Mouse (Mus musculus) hindbrain, embryonic 15.5 days (tissue): Measurements from ENCODE around the gene Tmem131l. TPM values are rescaled to one million over a fixed set of nuclear protein-coding genes. Genes with fewer than 3 reads are reported as not detected.
A peak's percentile ranks its signal among the peaks of the same experiment; 100 is the strongest.

Experiments
- ATAC-seq: fragments of 200-750 bp; cut with Nextera tagmentation; 2 replicates; pipeline ENCODE4 v1.8.0; 2017; ENCODE audit warnings: low read depth, moderate number of reproducible peaks, moderate TSS enrichment; ENCODE audit not compliant: low FRiP score
- H3K27ac ChIP-seq: fragments of 300-500 bp; sonication (generic); replicated peaks from 2 replicates; pipeline ENCODE4 v1.5.1; 2015; ENCODE audit warnings: mild to moderate bottlenecking, inconsistent platforms
- H3K27me3 ChIP-seq: fragments of 300-500 bp; sonication (generic); 2 replicates; pipeline ENCODE4 v1.6.1; 2015; ENCODE audit warnings: control low read depth, inconsistent platforms
- H3K36me3 ChIP-seq: fragments of 300-500 bp; sonication (generic); 2 replicates; pipeline ENCODE4 v1.6.1; 2015; ENCODE audit warnings: control low read depth, inconsistent platforms
- H3K4me1 ChIP-seq: fragments of 300-500 bp; sonication (generic); replicated peaks from 2 replicates; pipeline ENCODE4 v1.6.1; 2015; ENCODE audit warnings: control low read depth, inconsistent platforms
- H3K4me2 ChIP-seq: fragments of 300-500 bp; sonication (generic); 2 replicates; pipeline ENCODE4 v1.6.1; 2015; ENCODE audit warnings: moderate library complexity, mild to moderate bottlenecking, inconsistent platforms
- H3K4me3 ChIP-seq: fragments of 300-500 bp; sonication (generic); 2 replicates; pipeline ENCODE4 v1.5.1; 2015; ENCODE audit warnings: mild to moderate bottlenecking, inconsistent platforms
- H3K9ac ChIP-seq: fragments of 300-500 bp; sonication (generic); 2 replicates; pipeline ENCODE4 v1.6.1; 2015; ENCODE audit warnings: inconsistent platforms
- H3K9me3 ChIP-seq: fragments of 300-500 bp; sonication (generic); 2 replicates; pipeline ENCODE4 v1.6.1; 2016; ENCODE audit warnings: control low read depth, inconsistent platforms
- WGBS: fragments of 180-500 bp; shearing (Covaris S2); methylation state at CpG from one replicate; pipeline ENCODE4 v1.1.7; 2015; 5-methylcytosine and 5-hydroxymethylcytosine counted together
- polyA plus RNA-seq: library from polyadenylated mRNA; unstranded; fragments of >200 nt; fragmentation: Nextera tagmentation; extraction: Ambion mirVana; gene quantifications from 2 replicates; pipeline ENCODE4 v1.2.1, GENCODE M21; 2015

The Tmem131l gene
- polyA plus RNA-seq, 1 experiment from 2014 or later, result 46.6 TPM

GRCm38 (mm10) chr3:84040476-84041082 lies 604 bp upstream of the Tmem131l start:
- 3% methylated on average over 23 of the region's 23 CpGs for WGBS
- Histone ChIP-seq H3K4me3 (peak overlapping the region; percentile 93), H3K4me2 (peak overlapping the region; percentile 95), H3K27ac (peak overlapping the region; percentile 95), H3K9me3 (no peaks in the 10 kb centered on the region), H3K27me3 (no peaks in the 10 kb centered on the region), H3K9ac (peak overlapping the region; percentile 96), H3K36me3 (no peaks in the 10 kb centered on the region), H3K4me1 (peaks cover 29% of the 10 kb centered on the region)
- ATAC-seq, result peak; percentile 61

GRCm38 (mm10) chr3:84038981-84039645 lies 862 bp downstream of the Tmem131l start:
- Histone ChIP-seq H3K9me3 (no peaks in the 10 kb centered on the region), H3K4me1 (peaks cover 40% of the 10 kb centered on the region)
- WGBS, result under 1% methylated on average over 42 of the region's 42 CpGs

GRCm38 (mm10) chr3:84038126-84038525 lies 1.8 kb downstream of the Tmem131l start:
- no peaks in the 10 kb centered on the region for H3K36me3 ChIP-seq
- no peak for ATAC-seq
- no peaks in the 10 kb centered on the region for H3K27me3 ChIP-seq
- H3K4me1 ChIP-seq, result peaks cover 50% of the 10 kb centered on the region
- H3K4me2 ChIP-seq, result peak overlapping the region; percentile 95
- H3K27ac ChIP-seq, result 0 out of 2 replicates have a peak overlapping the region, but pooled peaks have one; percentile 25
- H3K9ac ChIP-seq, result peak overlapping the region; percentile 96
- peak overlapping the region; percentile 93 for H3K4me3 ChIP-seq
- WGBS, result 32% methylated on average over 1 of the region's 1 CpGs
- no peaks in the 10 kb centered on the region for H3K9me3 ChIP-seq

More at GRCm38 (mm10) chr3:84038981-84039645, 862 bp downstream of the Tmem131l start:
- Histone ChIP-seq H3K27ac (peak overlapping the region; percentile 95), H3K4me2 (peak overlapping the region; percentile 95), H3K4me3 (peak overlapping the region; percentile 93), H3K27me3 (no peaks in the 10 kb centered on the region), H3K36me3 (no peaks in the 10 kb centered on the region), H3K9ac (peak overlapping the region; percentile 96)
- ATAC-seq, result peak; percentile 57

GRCm38 (mm10) chr3:84037536-84037935 lies 2.4 kb downstream of the Tmem131l start:
- WGBS, result 69% methylated on average over 3 of the region's 3 CpGs
- Histone ChIP-seq H3K27me3 (no peaks in the 10 kb centered on the region), H3K4me1 (peaks cover 56% of the 10 kb centered on the region), H3K27ac (no peak overlapping the region), H3K4me2 (peak overlapping the region; percentile 95), H3K36me3 (no peaks in the 10 kb centered on the region), H3K9me3 (no peaks in the 10 kb centered on the region), H3K4me3 (peak overlapping the region; percentile 93), H3K9ac (no peak overlapping the region)
- no peak for ATAC-seq

GRCm38 (mm10) chr3:84036866-84037265 lies 3.1 kb downstream of the Tmem131l start:
- no peak overlapping the region for H3K9ac ChIP-seq
- no peaks in the 10 kb centered on the region for H3K9me3 ChIP-seq
- no peaks in the 10 kb centered on the region for H3K36me3 ChIP-seq
- WGBS, result 91% methylated on average over 4 of the region's 4 CpGs
- no peak overlapping the region for H3K4me2 ChIP-seq
- H3K27me3 ChIP-seq, result no peaks in the 10 kb centered on the region
- H3K27ac ChIP-seq, result no peak overlapping the region
- no peak overlapping the region for H3K4me3 ChIP-seq
- H3K4me1 ChIP-seq, result peaks cover 57% of the 10 kb centered on the region
- no peak for ATAC-seq

- H3K9me3 ChIP-seq, result no peaks in the 10 kb centered on the region
- ATAC-seq, result no peak
- no peaks in the 10 kb centered on the region for H3K27me3 ChIP-seq
- no peak overlapping the region for H3K4me3 ChIP-seq
- H3K4me1 ChIP-seq, result peaks cover 53% of the 10 kb centered on the region
- H3K4me2 ChIP-seq, result no peak overlapping the region
- no peak overlapping the region for H3K9ac ChIP-seq
- no peak overlapping the region for H3K27ac ChIP-seq
- 93% methylated on average over 6 of the region's 6 CpGs for WGBS
- peaks cover 5% of the 10 kb centered on the region; the same call in 1 of the 2 replicates for H3K36me3 ChIP-seq
These were observed 4.1 kb downstream of the Tmem131l start for GRCm38 (mm10) chr3:84035728-84036364.

- Histone ChIP-seq H3K27me3 (no peaks in the 10 kb centered on the region), H3K9ac (no peak overlapping the region), H3K4me1 (peaks cover 46% of the 10 kb centered on the region), H3K4me2 (no peak overlapping the region), H3K4me3 (no peak overlapping the region), H3K27ac (no peak overlapping the region), H3K36me3 (peaks cover 12% of the 10 kb centered on the region), H3K9me3 (no peaks in the 10 kb centered on the region)
- no peak for ATAC-seq
- 92% methylated on average over 5 of the region's 5 CpGs for WGBS
These were observed 5.7 kb downstream of the Tmem131l start for GRCm38 (mm10) chr3:84034115-84034780.

GRCm38 (mm10) chr3:84032933-84033730 lies 6.8 kb downstream of the Tmem131l start:
- Histone ChIP-seq H3K4me2 (no peak overlapping the region), H3K36me3 (peaks cover 12% of the 10 kb centered on the region), H3K27ac (no peak overlapping the region), H3K27me3 (no peaks in the 10 kb centered on the region), H3K4me3 (no peak overlapping the region), H3K4me1 (peaks cover 42% of the 10 kb centered on the region), H3K9ac (no peak overlapping the region), H3K9me3 (no peaks in the 10 kb centered on the region)
- no peak for ATAC-seq
- 74% methylated on average over 10 of the region's 10 CpGs for WGBS

GRCm38 (mm10) chr3:84032419-84032818 lies 7.6 kb downstream of the Tmem131l start:
- Histone ChIP-seq H3K36me3 (peaks cover 12% of the 10 kb centered on the region), H3K4me1 (peaks cover 35% of the 10 kb centered on the region)
- ATAC-seq, result no peak

GRCm38 (mm10) chr3:84031216-84031615 lies 8.8 kb downstream of the Tmem131l start:
- H3K4me2 ChIP-seq, result no peak overlapping the region
- H3K36me3 ChIP-seq, result peaks cover 12% of the 10 kb centered on the region
- H3K27ac ChIP-seq, result no peak overlapping the region
- no peak for ATAC-seq
- no peak overlapping the region for H3K4me3 ChIP-seq
- H3K27me3 ChIP-seq, result no peaks in the 10 kb centered on the region
- no peaks in the 10 kb centered on the region for H3K9me3 ChIP-seq
- WGBS, result 90% methylated on average over 3 of the region's 3 CpGs
- H3K4me1 ChIP-seq, result peaks cover 35% of the 10 kb centered on the region
- H3K9ac ChIP-seq, result no peak overlapping the region

More at GRCm38 (mm10) chr3:84032419-84032818, 7.6 kb downstream of the Tmem131l start:
- Histone ChIP-seq H3K27ac (no peak overlapping the region), H3K9ac (no peak overlapping the region), H3K4me3 (no peak overlapping the region), H3K27me3 (no peaks in the 10 kb centered on the region), H3K4me2 (no peak overlapping the region), H3K9me3 (no peaks in the 10 kb centered on the region)
- 88% methylated on average over 5 of the region's 5 CpGs for WGBS

GRCm38 (mm10) chr3:84028968-84029367 lies 11.0 kb downstream of the Tmem131l start:
- no peak overlapping the region for H3K4me3 ChIP-seq
- H3K27ac ChIP-seq, result no peak overlapping the region
- peaks cover 12% of the 10 kb centered on the region for H3K36me3 ChIP-seq
- 84% methylated on average over 4 of the region's 4 CpGs for WGBS
- peaks cover 36% of the 10 kb centered on the region for H3K4me1 ChIP-seq
- no peak overlapping the region for H3K9ac ChIP-seq
- no peaks in the 10 kb centered on the region for H3K9me3 ChIP-seq
- ATAC-seq, result no peak
- no peak overlapping the region for H3K4me2 ChIP-seq
- no peaks in the 10 kb centered on the region for H3K27me3 ChIP-seq
